Mouse (Mus musculus): ENCODE measurements around the gene Shroom3. TPM values are rescaled to one million over a fixed set of nuclear protein-coding genes. Genes with fewer than 3 reads are reported as not detected.
"Not testable (repeated sequence)": the region's sequence is repeated elsewhere in the genome, so short reads cannot be mapped to it uniquely, and the experiment has no call there.

The Shroom3 gene
- polyA plus RNA-seq, 1 experiment, result 0.38 TPM

DNA sequence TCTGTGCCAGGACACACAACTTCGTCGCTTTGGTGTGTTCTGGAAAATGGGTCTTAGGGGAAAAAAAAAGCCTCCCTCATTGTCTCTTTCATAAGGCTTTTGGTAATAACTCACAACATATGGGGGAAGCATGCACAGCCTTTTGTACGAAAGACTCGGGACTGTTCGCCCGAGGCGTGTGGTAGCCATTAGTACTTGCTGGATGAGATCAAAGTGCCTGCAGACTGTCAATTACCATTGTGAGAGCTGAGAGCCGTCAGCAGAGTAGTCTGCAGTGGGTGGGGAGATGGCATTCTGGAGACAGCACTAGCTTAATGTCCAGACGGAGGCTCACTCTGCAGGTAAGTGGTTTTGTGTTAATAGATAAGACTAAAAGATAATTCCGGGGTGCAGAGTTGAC lies 232.2 kb downstream of the Shroom3 start:
- no peak overlapping the region for H3K4me3 ChIP-seq (replicated peaks)
- TF ChIP-seq FLI1 (IDR thresholded peaks at IDR 0.05; ENCODE audit: low read length) (no peak), GATA1 (IDR thresholded peaks at IDR 0.05; ENCODE audit: borderline replicate concordance, low read length) (no peak)
- H3K36me3 ChIP-seq (replicated peaks; ENCODE audit: low read length), result no peaks in the 10 kb centered on the region
- H3K27me3 ChIP-seq (replicated peaks), result peaks cover 61% of the 10 kb centered on the region
- no peaks in the 10 kb centered on the region for H3K4me1 ChIP-seq
- peaks cover 3% of the 10 kb centered on the region; the same call in 1 of the 2 replicates for H3K9me3 ChIP-seq

DNA sequence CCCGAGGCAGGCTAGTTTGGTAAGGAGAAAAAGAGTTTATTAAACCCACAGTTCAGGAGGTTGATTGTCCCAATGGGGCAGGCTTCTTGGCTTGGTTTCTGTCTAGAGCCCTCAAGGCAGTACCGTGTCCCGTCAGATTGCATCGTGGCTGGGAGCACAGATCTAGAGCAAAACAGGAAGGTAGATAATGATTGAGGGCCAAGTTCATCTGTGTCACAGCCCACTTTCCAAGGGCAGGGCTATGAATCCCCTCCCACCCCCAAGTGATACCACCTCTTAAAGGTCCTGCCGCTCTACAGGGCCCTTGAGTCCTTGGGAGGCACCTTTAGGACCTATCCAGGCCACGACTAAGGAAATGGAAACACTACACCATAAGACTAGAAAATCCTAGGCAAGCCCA lies 234.5 kb downstream of the Shroom3 start:
- Histone ChIP-seq H3K9me3 (peaks cover 3% of the 10 kb centered on the region; the same call in 1 of the 2 replicates), H3K4me1 (no peaks in the 10 kb centered on the region), H3K4me3 (replicated peaks) (no peak overlapping the region), H3K27me3 (replicated peaks) (peaks cover 62% of the 10 kb centered on the region), H3K36me3 (replicated peaks; ENCODE audit: low read length) (no peaks in the 10 kb centered on the region)
- TF ChIP-seq FLI1 (IDR thresholded peaks at IDR 0.05; ENCODE audit: low read length) (no peak), GATA1 (IDR thresholded peaks at IDR 0.05; ENCODE audit: borderline replicate concordance, low read length) (no peak)

DNA sequence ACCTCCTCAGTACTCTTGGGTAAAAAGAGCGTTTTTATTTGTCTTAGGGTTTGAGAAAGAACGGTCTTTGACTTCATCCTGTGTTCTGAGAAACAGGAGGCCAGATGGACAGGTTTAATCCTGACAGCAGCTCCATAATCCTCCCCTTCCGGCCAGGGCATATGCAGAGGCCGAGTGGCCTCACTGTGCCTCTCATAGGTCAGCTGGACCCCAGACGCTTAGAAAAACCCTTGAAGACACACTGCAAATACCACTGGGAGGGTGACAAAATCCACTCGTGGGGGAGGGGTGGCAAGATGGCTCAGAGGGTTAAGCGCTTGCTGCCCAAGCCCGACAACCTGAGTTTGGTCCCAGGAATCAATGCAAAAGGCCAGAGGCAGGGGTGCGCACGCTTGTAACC lies 234.9 kb downstream of the Shroom3 start:
- Histone ChIP-seq H3K4me1 (no peaks in the 10 kb centered on the region), H3K27me3 (replicated peaks) (peaks cover 61% of the 10 kb centered on the region), H3K4me3 (replicated peaks) (no peak overlapping the region), H3K36me3 (replicated peaks; ENCODE audit: low read length) (no peaks in the 10 kb centered on the region), H3K9me3 (peaks cover 3% of the 10 kb centered on the region; the same call in 1 of the 2 replicates)
- TF ChIP-seq FLI1 (IDR thresholded peaks at IDR 0.05; ENCODE audit: low read length) (no peak), GATA1 (IDR thresholded peaks at IDR 0.05; ENCODE audit: borderline replicate concordance, low read length) (no peak)

DNA sequence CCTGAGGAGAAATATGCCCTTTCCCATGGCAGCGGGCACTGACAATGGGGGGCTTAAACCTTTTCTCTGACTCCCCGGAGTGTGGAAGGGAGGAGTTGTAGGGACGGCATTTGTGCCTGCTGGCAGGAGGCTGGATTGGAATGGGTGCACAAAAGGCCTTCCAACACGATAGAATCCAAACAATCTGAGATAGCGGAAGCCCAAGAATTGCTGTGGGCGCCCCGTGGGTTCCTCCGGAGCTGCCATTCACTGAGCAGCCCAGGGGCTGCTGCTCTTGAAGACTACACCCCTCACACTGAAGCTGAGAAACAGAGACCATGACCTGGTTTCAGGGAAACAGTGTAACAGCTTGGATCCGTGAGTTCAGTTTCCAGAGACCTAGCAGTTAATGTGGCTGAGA lies 235.6 kb downstream of the Shroom3 start:
- Histone ChIP-seq H3K9me3 (peaks cover 3% of the 10 kb centered on the region; the same call in 1 of the 2 replicates), H3K27me3 (replicated peaks) (peaks cover 62% of the 10 kb centered on the region), H3K4me1 (no peaks in the 10 kb centered on the region), H3K36me3 (replicated peaks; ENCODE audit: low read length) (no peaks in the 10 kb centered on the region), H3K4me3 (replicated peaks) (no peak overlapping the region)
- TF ChIP-seq FLI1 (IDR thresholded peaks at IDR 0.05; ENCODE audit: low read length) (no peak), GATA1 (IDR thresholded peaks at IDR 0.05; ENCODE audit: borderline replicate concordance, low read length) (no peak)

DNA sequence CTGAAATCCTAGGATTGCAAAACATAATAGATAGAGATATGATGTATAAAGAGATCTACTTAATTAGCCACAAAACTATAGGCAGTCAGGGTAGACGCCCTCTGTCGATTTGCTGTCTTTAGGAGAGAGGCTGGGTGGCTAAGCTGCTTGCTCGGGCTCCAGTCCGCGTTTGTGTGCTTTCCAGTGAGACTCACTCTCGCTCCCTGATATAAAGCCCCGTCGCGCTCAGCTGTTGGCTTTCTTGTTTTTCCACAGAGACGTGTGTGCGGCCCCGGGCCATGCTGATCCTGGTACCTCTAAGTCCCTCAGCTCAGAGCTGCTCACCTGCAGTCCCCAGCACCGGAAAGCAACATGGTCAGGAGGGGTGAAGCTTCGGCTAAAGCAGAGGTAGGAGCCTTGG lies 236.2 kb downstream of the Shroom3 start:
- TF ChIP-seq GATA1 (IDR thresholded peaks at IDR 0.05; ENCODE audit: borderline replicate concordance, low read length), result no peak
- TF ChIP-seq FLI1 (IDR thresholded peaks at IDR 0.05; ENCODE audit: low read length), result no peak
- Histone ChIP-seq H3K9me3 (peaks cover 3% of the 10 kb centered on the region; the same call in 1 of the 2 replicates), H3K36me3 (replicated peaks; ENCODE audit: low read length) (no peaks in the 10 kb centered on the region), H3K4me1 (peaks cover 3% of the 10 kb centered on the region), H3K27me3 (replicated peaks) (peaks cover 62% of the 10 kb centered on the region), H3K4me3 (replicated peaks) (no peak overlapping the region)

DNA sequence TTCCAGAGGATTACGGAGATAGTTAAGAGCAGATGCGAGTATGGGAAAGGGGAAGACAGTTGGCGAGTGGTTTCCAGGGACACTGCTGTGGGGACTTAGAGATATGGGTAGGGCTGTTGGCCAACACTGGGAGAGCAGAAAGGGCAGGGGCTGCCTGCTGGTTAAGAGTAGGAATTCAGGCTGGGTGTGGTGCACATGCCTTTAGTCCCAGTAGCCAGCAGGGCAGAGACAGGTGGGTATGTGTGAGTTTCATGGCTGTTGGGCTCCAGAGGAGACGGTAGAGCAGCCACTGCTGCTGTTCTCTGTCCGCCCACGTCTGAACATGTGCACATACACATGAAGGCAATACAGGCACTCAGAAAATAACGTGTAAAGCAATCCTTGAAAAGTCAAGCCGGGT lies 237.7 kb downstream of the Shroom3 start:
- peaks cover 3% of the 10 kb centered on the region; the same call in 1 of the 2 replicates for H3K9me3 ChIP-seq
- peaks cover 17% of the 10 kb centered on the region for H3K4me1 ChIP-seq
- peaks cover 56% of the 10 kb centered on the region for H3K27me3 ChIP-seq (replicated peaks)
- H3K4me3 ChIP-seq (replicated peaks), result no peak overlapping the region
- H3K36me3 ChIP-seq (replicated peaks; ENCODE audit: low read length), result no peaks in the 10 kb centered on the region
- no peak for TF ChIP-seq GATA1 (IDR thresholded peaks at IDR 0.05; ENCODE audit: borderline replicate concordance, low read length)
- no peak for TF ChIP-seq FLI1 (IDR thresholded peaks at IDR 0.05; ENCODE audit: low read length)

DNA sequence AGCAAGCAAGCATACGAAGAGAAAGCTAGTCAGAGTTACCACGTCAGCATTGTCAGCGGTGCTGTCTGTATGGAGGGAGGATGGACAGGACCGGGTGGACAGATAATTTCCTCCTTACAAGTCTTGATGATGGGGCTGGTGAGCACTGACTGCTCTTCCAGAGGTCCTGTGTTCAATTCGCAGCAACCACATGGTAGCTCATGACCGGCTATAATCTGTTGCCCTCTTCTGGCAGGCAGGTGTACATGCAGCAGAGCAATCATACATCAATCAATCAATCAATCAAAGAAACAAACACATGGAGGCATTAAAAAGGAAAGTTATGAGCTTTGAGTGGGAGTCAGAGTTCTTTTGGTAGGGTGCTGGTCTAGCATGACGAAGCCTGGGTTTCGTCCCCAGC lies 238.5 kb downstream of the Shroom3 start:
- TF ChIP-seq FLI1 (IDR thresholded peaks at IDR 0.05; ENCODE audit: low read length), result no peak
- no peak for TF ChIP-seq GATA1 (IDR thresholded peaks at IDR 0.05; ENCODE audit: borderline replicate concordance, low read length)
- peaks cover 54% of the 10 kb centered on the region for H3K27me3 ChIP-seq (replicated peaks)
- H3K36me3 ChIP-seq (replicated peaks; ENCODE audit: low read length), result no peaks in the 10 kb centered on the region
- H3K4me3 ChIP-seq (replicated peaks), result no peak overlapping the region
- peaks cover 21% of the 10 kb centered on the region for H3K4me1 ChIP-seq
- peaks cover 3% of the 10 kb centered on the region; the same call in 1 of the 2 replicates for H3K9me3 ChIP-seq

DNA sequence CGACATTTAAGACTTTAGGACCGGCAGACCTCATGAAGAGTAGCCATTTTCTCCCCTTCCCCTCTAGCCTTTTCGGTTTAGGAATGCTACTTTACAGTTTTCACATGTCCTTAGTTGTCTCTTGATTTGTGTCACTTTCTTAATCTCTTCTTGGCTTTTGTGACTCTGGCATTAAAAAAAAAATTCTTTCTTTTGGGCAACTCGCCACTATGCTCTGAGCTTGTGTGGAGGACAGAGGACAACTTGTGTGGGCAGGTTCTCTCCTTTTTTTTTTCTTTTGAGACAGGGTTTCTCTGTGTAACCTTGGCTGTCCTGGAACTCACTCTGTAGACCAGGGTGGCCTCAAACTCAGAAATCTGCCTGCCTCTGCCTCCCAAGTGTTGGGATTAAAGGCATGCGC lies 239.7 kb downstream of the Shroom3 start:
- not testable (repeated sequence) for H3K36me3 ChIP-seq (replicated peaks; ENCODE audit: low read length); H3K9me3 ChIP-seq; H3K4me3 ChIP-seq (replicated peaks)
- Histone ChIP-seq H3K4me1 (peaks cover 26% of the 10 kb centered on the region), H3K27me3 (replicated peaks) (peaks cover 53% of the 10 kb centered on the region)

DNA sequence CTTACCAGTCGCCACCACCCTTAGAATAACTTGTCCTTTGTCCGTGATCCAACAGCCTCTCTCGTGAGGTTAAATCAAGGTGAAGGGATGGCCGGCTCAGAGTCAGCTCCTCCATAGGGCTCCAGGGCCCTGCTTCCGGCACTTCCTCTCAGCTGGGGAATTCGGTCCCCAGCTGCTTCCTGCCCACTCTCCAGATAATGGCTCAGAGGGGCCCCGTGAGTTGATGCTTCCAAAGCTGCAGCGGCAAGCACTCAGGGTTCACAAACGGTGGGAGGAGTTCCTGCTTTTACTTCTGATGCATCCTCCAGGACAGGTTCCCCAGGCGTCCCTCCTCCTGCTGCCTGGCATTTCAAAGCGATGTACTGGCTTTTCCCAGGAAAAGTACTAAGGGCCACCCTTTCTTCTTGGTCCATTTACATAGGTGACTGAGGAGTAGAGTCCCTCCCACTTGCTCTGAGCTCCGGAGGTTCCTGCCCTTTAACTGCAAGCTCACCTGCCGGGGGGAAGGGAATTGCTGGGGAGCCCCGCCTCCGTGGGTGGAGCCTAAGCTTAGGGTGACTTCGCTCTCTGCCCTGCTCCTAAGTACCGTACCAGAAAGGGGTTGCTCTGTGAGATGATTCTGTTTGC lies 241.7 kb downstream of the Shroom3 start:
- Histone ChIP-seq H3K4me3 (replicated peaks) (peak overlapping the region; percentile 80), H3K9me3 (no peaks in the 10 kb centered on the region), H3K4me1 (peaks cover 26% of the 10 kb centered on the region), H3K27me3 (replicated peaks) (peaks cover 43% of the 10 kb centered on the region), H3K36me3 (replicated peaks; ENCODE audit: low read length) (no peaks in the 10 kb centered on the region)
- TF ChIP-seq FLI1 (IDR thresholded peaks at IDR 0.05; ENCODE audit: low read length) (no peak; the same call in 1 of the 2 replicates), GATA1 (IDR thresholded peaks at IDR 0.05; ENCODE audit: borderline replicate concordance, low read length) (no peak)

DNA sequence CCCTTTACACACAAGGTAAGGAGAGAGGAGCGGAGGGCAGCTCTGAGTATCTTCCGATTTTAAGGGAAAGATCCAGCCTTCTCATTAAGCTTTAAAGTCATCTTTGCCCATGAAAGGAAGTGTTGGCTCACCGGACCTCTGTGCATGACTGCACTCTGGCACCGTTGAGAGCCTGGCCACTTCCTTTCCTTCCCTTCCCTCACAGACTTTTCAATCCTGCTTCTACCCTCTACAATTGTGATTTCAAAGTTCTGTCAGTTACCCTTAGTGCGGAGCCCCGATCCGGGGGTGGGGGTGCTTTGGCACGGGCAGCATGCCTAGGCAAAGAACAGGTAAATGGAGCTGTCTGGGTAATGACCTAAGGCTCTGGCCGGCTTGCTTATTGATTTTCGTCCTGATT lies 244.4 kb downstream of the Shroom3 start:
- Histone ChIP-seq H3K36me3 (replicated peaks; ENCODE audit: low read length) (no peaks in the 10 kb centered on the region), H3K4me1 (peaks cover 26% of the 10 kb centered on the region), H3K9me3 (no peaks in the 10 kb centered on the region; the same call in 1 of the 2 replicates), H3K4me3 (replicated peaks) (no peak overlapping the region), H3K27me3 (replicated peaks) (peaks cover 40% of the 10 kb centered on the region)
- TF ChIP-seq FLI1 (IDR thresholded peaks at IDR 0.05; ENCODE audit: low read length) (no peak), GATA1 (IDR thresholded peaks at IDR 0.05; ENCODE audit: borderline replicate concordance, low read length) (no peak)
